Mouse (Mus musculus) layer of hippocampus, adult 2 months (tissue): ENCODE measurements around the gene Uhrf1bp1. TPM values are rescaled to one million over a fixed set of nuclear protein-coding genes. Genes with fewer than 3 reads are reported as not detected.

Experiments used
- DNase-seq, 2 experiments: peaks; one replicate each; pipeline ENCODE4 v3.0.0; 2022; ENCODE audit warnings: low spot score in 2 of 2
- H3K27ac ChIP-seq: fragments of 200-600 bp; 2 replicates; pipeline ENCODE4 v1.8.1; 2022
- H3K4me3 ChIP-seq: fragments of 200-600 bp; 2 replicates; pipeline ENCODE4 v1.8.1; 2022; ENCODE audit warnings: mild to moderate bottlenecking
- CTCF ChIP-seq: fragments of 200-600 bp; conservative IDR thresholded peaks from 2 replicates; pipeline ENCODE4 v1.8.1; 2022; ENCODE audit warnings: antibody characterized with exemption, mild to moderate bottlenecking, moderate library complexity
- total RNA-seq, 2 experiments: library from RNA; stranded (reverse); gene quantifications; 2 replicates each; pipeline ENCODE4 v1.2.3; 2021

Uhrf1bp1 gene
- total RNA-seq, 2 experiments from 2014 or later = 13.5 to 13.9 TPM

- H3K4me3 ChIP-seq = peak overlapping the region; percentile 94
- no peak for DNase-seq
- H3K27ac ChIP-seq = peak overlapping the region; percentile 94
- TF ChIP-seq CTCF = no peak; the same call in 1 of the 2 replicates
Measured at GRCm38 (mm10) chr17:27908206-27908887, 52.1 kb downstream of the Uhrf1bp1 start.

DNA sequence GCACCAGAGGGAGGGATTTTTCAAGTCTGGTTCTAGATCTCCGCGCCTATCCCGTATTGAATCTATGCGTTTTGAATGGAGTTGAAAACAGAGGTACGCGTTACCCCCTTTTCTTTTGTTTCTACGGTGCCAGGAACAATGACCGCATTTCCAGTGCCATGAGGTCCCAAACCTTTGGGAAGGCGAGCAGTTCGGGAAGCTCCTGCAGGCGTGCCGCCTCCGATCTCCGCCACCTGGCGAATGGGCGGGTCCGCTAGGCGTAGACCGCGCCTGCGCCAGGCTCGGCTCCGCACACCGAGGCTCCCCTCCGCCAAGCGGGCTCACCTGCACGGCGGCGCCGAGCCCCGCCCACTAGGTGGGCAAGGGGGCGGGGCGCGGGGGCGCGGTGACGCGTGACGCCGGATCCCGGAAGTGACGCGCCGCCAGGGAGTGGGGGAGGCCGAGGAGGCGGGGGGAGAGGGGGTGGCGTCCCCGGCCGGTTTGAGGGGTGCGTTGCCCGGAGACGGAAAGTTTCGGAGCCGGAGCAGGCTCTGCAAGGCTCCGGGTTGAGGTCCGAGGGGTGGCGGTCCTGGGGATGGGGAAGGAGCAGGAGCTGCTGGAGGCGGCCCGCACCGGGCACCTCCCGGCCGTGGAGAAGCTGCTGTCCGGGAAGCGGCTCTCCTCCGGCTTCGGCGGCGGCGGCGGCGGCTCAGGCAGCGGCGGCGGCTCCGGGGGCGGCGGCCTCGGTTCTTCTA lies 52.8 kb downstream of the Uhrf1bp1 start, which contains the start of gene Anks1:
TSS of gene Anks1 (plus strand) at position 419 of the 734 bp plus-strand sequence.
- TF ChIP-seq CTCF = peak; percentile 74; the same call in 1 of the 2 replicates
- H3K27ac ChIP-seq = peak within 1 kb of the TSS; percentile 94
- peak; percentile 61 to 83 for DNase-seq
- peak within 1 kb of the TSS; percentile 94 for H3K4me3 ChIP-seq

- peak; percentile 77 to 78 for DNase-seq
- peak within 1 kb of the TSS; percentile 94 for H3K27ac ChIP-seq
- peak; percentile 38 for TF ChIP-seq CTCF
- H3K4me3 ChIP-seq = peak within 1 kb of the TSS; percentile 94
Measured at GRCm38 (mm10) chr17:27909622-27910500, 53.6 kb downstream of the Uhrf1bp1 start, which contains the start of gene Taf11. Gene Taf11 (minus strand): TSS chr17:27909844.

DNA sequence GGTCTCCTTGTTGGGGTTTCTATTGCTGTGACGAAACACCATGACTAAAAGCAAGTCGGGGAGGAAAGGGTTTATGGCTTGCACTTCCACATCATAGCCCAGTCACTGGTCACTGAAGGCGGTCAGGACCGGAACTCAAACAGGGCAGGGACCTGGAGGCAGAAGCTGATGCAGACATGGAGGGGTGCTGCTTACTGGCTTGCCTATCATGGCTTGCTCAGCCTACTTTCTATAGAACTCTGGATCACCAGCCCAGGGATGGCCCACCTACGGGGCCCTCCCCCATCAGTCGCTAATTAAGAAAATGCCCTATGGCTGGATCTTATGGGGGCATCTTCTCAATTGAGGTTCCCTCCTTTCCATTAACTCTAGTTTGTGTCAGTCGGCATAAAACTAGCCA lies 55.1 kb downstream of the Uhrf1bp1 start:
- no peak overlapping the region for H3K4me3 ChIP-seq
- no peak for TF ChIP-seq CTCF
- DNase-seq = no peak

GRCm38 (mm10) chr17:27914742-27915141 lies 58.5 kb downstream of the Uhrf1bp1 start:
- DNase-seq = no peak
- no peak for TF ChIP-seq CTCF
- H3K4me3 ChIP-seq = no peak overlapping the region
- no peak overlapping the region for H3K27ac ChIP-seq

More for the DNA sequence above, 55.1 kb downstream of the Uhrf1bp1 start:
- H3K27ac ChIP-seq = no peak overlapping the region

GRCm38 (mm10) chr17:27916366-27916765 lies 60.1 kb downstream of the Uhrf1bp1 start:
- TF ChIP-seq CTCF = no peak
- Histone ChIP-seq H3K27ac (no peak overlapping the region), H3K4me3 (no peak overlapping the region)
- DNase-seq = no peak

DNA sequence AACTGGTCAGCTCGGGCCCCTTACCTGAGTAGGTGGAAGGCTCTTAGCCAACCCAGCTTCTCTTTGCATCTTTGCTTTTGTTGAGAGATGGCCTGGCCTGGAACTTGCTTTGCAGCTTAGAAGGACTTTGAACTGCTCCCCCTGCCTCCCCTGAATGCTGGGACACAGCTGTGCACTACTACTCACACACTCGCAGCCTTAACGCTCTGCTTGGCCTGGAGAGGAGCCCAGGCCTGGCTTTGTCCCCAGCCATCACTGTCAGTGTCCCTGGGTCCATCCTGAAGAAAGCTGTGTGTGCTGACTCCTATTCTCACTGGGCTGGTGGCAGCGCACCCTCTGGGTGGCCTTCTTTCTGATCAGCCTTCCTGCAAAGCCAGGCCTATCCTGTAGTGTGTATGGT lies 64.4 kb downstream of the Uhrf1bp1 start:
- Histone ChIP-seq H3K27ac (no peak overlapping the region), H3K4me3 (no peak overlapping the region)
- no peak for DNase-seq
- TF ChIP-seq CTCF = no peak

DNA sequence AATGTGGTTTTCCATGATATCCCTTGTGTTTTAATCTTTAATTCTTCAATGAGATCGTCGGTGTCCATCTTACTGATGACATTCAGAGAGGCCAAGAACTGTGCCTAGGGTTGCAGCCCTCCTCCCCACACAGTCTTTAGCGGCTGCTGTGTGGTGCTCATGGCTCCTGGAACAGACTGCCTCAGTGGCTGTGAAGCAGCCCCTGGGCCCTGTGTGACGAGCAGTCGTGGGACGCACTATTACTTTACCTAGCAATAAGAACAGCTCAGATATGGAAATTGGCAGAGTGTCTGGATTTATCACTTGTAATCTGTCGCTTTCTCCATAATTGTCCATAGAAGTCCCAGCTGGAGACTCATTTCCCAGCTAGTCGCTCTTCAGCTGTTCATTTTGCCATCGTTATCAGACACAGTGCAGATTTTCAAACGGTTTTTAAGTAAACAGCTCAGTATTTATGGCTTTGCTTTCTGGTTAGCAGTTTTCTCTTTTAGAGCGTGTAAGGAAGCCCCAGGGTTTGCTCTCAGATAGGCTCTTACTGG lies 66.0 kb downstream of the Uhrf1bp1 start:
- Histone ChIP-seq H3K4me3 (no peak overlapping the region), H3K27ac (peak overlapping the region; percentile 82)
- peak in 1 of 2 experiments; percentile 48 for DNase-seq
- TF ChIP-seq CTCF = no peak

GRCm38 (mm10) chr17:27925054-27925453 lies 68.8 kb downstream of the Uhrf1bp1 start:
- no peak for TF ChIP-seq CTCF
- Histone ChIP-seq H3K27ac (no peak overlapping the region), H3K4me3 (no peak overlapping the region)
- DNase-seq = no peak

GRCm38 (mm10) chr17:27925504-27925903 lies 69.3 kb downstream of the Uhrf1bp1 start:
- no peak overlapping the region for H3K4me3 ChIP-seq
- H3K27ac ChIP-seq = no peak overlapping the region
- TF ChIP-seq CTCF = peak; percentile 49
- no peak for DNase-seq

GRCm38 (mm10) chr17:27930291-27930690 lies 74.0 kb downstream of the Uhrf1bp1 start:
- no peak overlapping the region for H3K27ac ChIP-seq
- H3K4me3 ChIP-seq = no peak overlapping the region
- no peak for DNase-seq
- no peak for TF ChIP-seq CTCF

DNA sequence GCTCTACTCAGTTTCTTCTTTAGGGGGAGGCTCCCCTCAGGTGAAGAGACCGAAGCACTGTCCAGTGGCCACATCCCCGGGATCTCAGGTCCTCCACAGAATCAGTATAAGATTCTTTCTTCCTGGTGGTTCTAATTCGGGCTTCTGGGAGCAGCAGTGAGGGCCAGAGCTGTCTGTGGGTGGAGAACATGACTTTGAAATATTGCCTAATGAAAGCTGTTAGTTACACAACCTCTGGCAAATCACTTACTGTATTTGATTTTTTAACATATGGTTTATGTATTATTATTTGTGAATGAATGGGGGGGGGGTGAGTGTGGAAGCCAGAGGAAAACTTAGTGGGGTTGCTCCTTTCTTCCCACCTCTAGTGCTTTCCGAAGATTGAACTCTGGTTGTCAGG lies 75.6 kb downstream of the Uhrf1bp1 start:
- Histone ChIP-seq H3K4me3 (no peak overlapping the region), H3K27ac (no peak overlapping the region)
- DNase-seq = no peak
- TF ChIP-seq CTCF = no peak
